Comparison of ENCODE assay signal across 31 mouse cellular contexts in the genomic region with DNA sequence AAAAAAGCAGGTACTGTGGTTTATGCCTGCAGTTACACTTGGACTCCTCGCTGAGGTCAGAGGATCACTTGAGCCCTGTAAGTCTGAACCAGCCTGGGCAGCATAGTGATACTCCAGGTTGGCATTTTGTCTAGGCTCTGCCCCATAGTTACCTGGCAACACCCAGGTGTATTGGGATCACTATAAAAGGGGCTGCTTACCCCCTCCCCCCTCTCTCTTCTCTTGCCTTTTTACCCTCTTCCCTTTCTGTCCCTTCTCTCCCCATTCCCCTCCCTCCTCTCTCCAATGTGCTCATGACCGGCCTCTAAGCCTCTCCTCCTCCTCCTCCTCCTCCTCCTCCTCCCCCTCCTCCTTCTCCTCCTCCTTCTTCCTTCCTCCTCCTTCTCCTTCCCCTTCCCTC.
"Had no signal": no experiment of that assay in that cellular context is flagged by ENCODE, and none has a peak within 500 bp of the region (broad histone marks: within the 10 kb centered on the region; RNA-seq: fewer than 3 reads in every experiment).

No protein-coding gene starts in this region.

- H3K9ac ChIP-seq: limb, embryonic 12.5 days; limb, embryonic 13.5 days; limb, embryonic 15.5 days; liver, embryonic 12.5 days; liver, embryonic 13.5 days; liver, embryonic 14.5 days; liver, embryonic 15.5 days; liver, postnatal 0 days; lung, embryonic 14.5 days; lung, embryonic 15.5 days; midbrain, embryonic 12.5 days; midbrain, embryonic 13.5 days; midbrain, embryonic 15.5 days; neural tube, embryonic 12.5 days had no signal

- H3K27me3 ChIP-seq: limb, embryonic 12.5 days; limb, embryonic 13.5 days; limb, embryonic 15.5 days; liver, embryonic 12.5 days; liver, embryonic 13.5 days; liver, embryonic 15.5 days; lung, embryonic 15.5 days; megakaryocyte, embryonic 14.5 days; midbrain, embryonic 13.5 days; midbrain, embryonic 15.5 days had no signal

- H3K36me3 ChIP-seq: limb, embryonic 10.5 days; limb, embryonic 12.5 days; limb, embryonic 13.5 days; limb, embryonic 15.5 days; liver, embryonic 12.5 days; liver, embryonic 13.5 days; liver, embryonic 15.5 days; lung, embryonic 15.5 days; midbrain, embryonic 10.5 days; midbrain, embryonic 12.5 days; midbrain, embryonic 13.5 days; midbrain, embryonic 15.5 days; neural tube, embryonic 12.5 days had no signal

- H3K4me3 ChIP-seq: limb, embryonic 10.5 days; limb, embryonic 12.5 days; limb, embryonic 13.5 days; limb, embryonic 15.5 days; liver, embryonic 12.5 days; liver, embryonic 13.5 days; liver, embryonic 15.5 days; lung, embryonic 15.5 days; megakaryocyte, embryonic 14.5 days; midbrain, embryonic 10.5 days; midbrain, embryonic 12.5 days; midbrain, embryonic 13.5 days; midbrain, embryonic 15.5 days; myocyte; neural tube, embryonic 12.5 days had no signal

- H3K4me2 ChIP-seq: limb, embryonic 12.5 days; limb, embryonic 13.5 days; limb, embryonic 15.5 days; liver, embryonic 12.5 days; liver, embryonic 13.5 days; liver, embryonic 15.5 days; lung, embryonic 14.5 days; lung, embryonic 15.5 days; midbrain, embryonic 11.5 days; midbrain, embryonic 12.5 days; midbrain, embryonic 13.5 days; midbrain, embryonic 15.5 days; neural tube, embryonic 12.5 days had no signal

- ATAC-seq: liver, embryonic 12.5 days; liver, postnatal 0 days; lung, postnatal 0 days; midbrain, embryonic 13.5 days; midbrain, embryonic 15.5 days; midbrain, embryonic 16.5 days had no signal

- H3K27ac ChIP-seq: limb, embryonic 10.5 days; limb, embryonic 12.5 days; limb, embryonic 13.5 days; limb, embryonic 15.5 days; liver, embryonic 12.5 days; liver, embryonic 13.5 days; liver, embryonic 14.5 days; liver, embryonic 15.5 days; lung, embryonic 15.5 days; macrophage; midbrain, embryonic 10.5 days; midbrain, embryonic 12.5 days; midbrain, embryonic 13.5 days; midbrain, embryonic 15.5 days; neural tube, embryonic 12.5 days had no signal

- H3K4me1 ChIP-seq: limb, embryonic 15.5 days; midbrain, embryonic 10.5 days had no signal

- H3K9me3 ChIP-seq: limb, embryonic 10.5 days; limb, embryonic 12.5 days; limb, embryonic 13.5 days; limb, embryonic 15.5 days; liver, embryonic 12.5 days; liver, embryonic 13.5 days; liver, embryonic 15.5 days; lung, embryonic 15.5 days; megakaryocyte, embryonic 14.5 days; midbrain, embryonic 10.5 days; midbrain, embryonic 12.5 days; midbrain, embryonic 13.5 days; midbrain, embryonic 15.5 days; neural tube, embryonic 12.5 days had no signal

- DNase-seq: left cerebral cortex, postnatal 4 days; liver; liver, embryonic 13.5 days; liver, postnatal 0 days; lung, adult 18-20 months; lung, adult 2 months; lung, embryonic 14.5 days; lung, postnatal 10 days; lung, postnatal 14 days; lung, postnatal 36 days; lung, postnatal 4 days; midbrain, embryonic 14.5 days had no signal
